Mouse (Mus musculus) stomach, embryonic 16.5 days (tissue): Measurements from ENCODE around the gene Spryd4. TPM values are rescaled to one million over a fixed set of nuclear protein-coding genes. Genes with fewer than 3 reads are reported as not detected.

Experiments used
- ATAC-seq: fragments of 200-750 bp; cut with Nextera tagmentation; 2 replicates; pipeline ENCODE4 v1.8.0; 2017; ENCODE audit warnings: moderate number of reproducible peaks, moderate TSS enrichment; ENCODE audit not compliant: insufficient read depth, low FRiP score
- H3K27ac ChIP-seq: fragments of 300-500 bp; sonication (generic); 2 replicates; pipeline ENCODE4 v1.5.1; 2014; ENCODE audit warnings: low read length
- H3K27me3 ChIP-seq: fragments of 300-500 bp; sonication (generic); 2 replicates; pipeline ENCODE4 v1.6.1; 2014; ENCODE audit warnings: low read length, control low read depth, mixed read lengths; ENCODE audit not compliant: control insufficient read depth, insufficient read depth
- H3K36me3 ChIP-seq: fragments of 300-500 bp; sonication (generic); 2 replicates; pipeline ENCODE4 v1.6.1; 2014; ENCODE audit warnings: low read length; ENCODE audit not compliant: control insufficient read depth, insufficient read depth
- H3K4me1 ChIP-seq: fragments of 300-500 bp; sonication (generic); 2 replicates; pipeline ENCODE4 v1.6.1; 2014; ENCODE audit warnings: low read length, control low read depth, mixed read lengths; ENCODE audit not compliant: control insufficient read depth, insufficient read depth
- H3K4me2 ChIP-seq: fragments of 300-500 bp; sonication (generic); 2 replicates; pipeline ENCODE4 v1.6.1; 2014; ENCODE audit warnings: low read depth, low read length, mixed read lengths
- H3K4me3 ChIP-seq: fragments of 300-500 bp; sonication (generic); replicated peaks from 2 replicates; pipeline ENCODE4 v1.5.1; 2014; ENCODE audit warnings: mild to moderate bottlenecking, low read length
- H3K9ac ChIP-seq: fragments of 300-500 bp; sonication (generic); 2 replicates; pipeline ENCODE4 v1.6.1; 2014; ENCODE audit warnings: low read length
- H3K9me3 ChIP-seq: fragments of 300-500 bp; sonication (generic); replicated peaks from 2 replicates; pipeline ENCODE4 v1.6.1; 2016; ENCODE audit warnings: low read length, control low read depth; ENCODE audit not compliant: control insufficient read depth
- WGBS: fragments of 180-500 bp; shearing (Covaris S2); extraction: QIAGEN DNeasy Blood & Tissue Kit; methylation state at CpG from one replicate; pipeline ENCODE4 v1.1.7; 2014; 5-methylcytosine and 5-hydroxymethylcytosine counted together
- polyA plus RNA-seq: library from polyadenylated mRNA; unstranded; fragments of >200 nt; fragmentation: Nextera tagmentation; extraction: Ambion mirVana; gene quantifications from 2 replicates; pipeline ENCODE4 v1.2.1, GENCODE M21; 2015

The Spryd4 gene
- polyA plus RNA-seq, 1 experiment from 2014 or later: 33.5 TPM

GRCm38 (mm10) chr10:128212871-128213323 lies 1.3 kb upstream of the Spryd4 start:
- peak overlapping the region; percentile 42 for H3K27ac ChIP-seq

GRCm38 (mm10) chr10:128212148-128212547 lies 541 bp upstream of the Spryd4 start:
- Histone ChIP-seq H3K27ac (no peak overlapping the region), H3K9me3 (no peaks in the 10 kb centered on the region), H3K27me3 (0 out of 2 replicates have a peak, but pooled peaks cover 4% of the 10 kb centered on the region), H3K4me3 (peak overlapping the region; percentile 74), H3K4me2 (peak overlapping the region; percentile 91), H3K9ac (peak overlapping the region; percentile 77), H3K4me1 (peaks cover 4% of the 10 kb centered on the region), H3K36me3 (no peaks in the 10 kb centered on the region)
- 47% methylated on average over 6 of the region's 6 CpGs for WGBS
- no peak for ATAC-seq

More at GRCm38 (mm10) chr10:128212871-128213323, 1.3 kb upstream of the Spryd4 start:
- Histone ChIP-seq H3K4me2 (peak overlapping the region; percentile 77), H3K4me1 (peaks cover 4% of the 10 kb centered on the region), H3K36me3 (no peaks in the 10 kb centered on the region), H3K9ac (peak overlapping the region; percentile 65), H3K4me3 (peak overlapping the region; percentile 43), H3K27me3 (0 out of 2 replicates have a peak, but pooled peaks cover 4% of the 10 kb centered on the region), H3K9me3 (no peaks in the 10 kb centered on the region)
- WGBS: 1% methylated on average over 18 of the region's 18 CpGs
- peak; percentile 46; the same call in 1 of the 2 replicates for ATAC-seq

GRCm38 (mm10) chr10:128210954-128211353 lies 653 bp downstream of the Spryd4 start:
- peaks cover 4% of the 10 kb centered on the region for H3K4me1 ChIP-seq
- no peak overlapping the region for H3K27ac ChIP-seq
- H3K27me3 ChIP-seq: 0 out of 2 replicates have a peak, but pooled peaks cover 4% of the 10 kb centered on the region
- peak overlapping the region; percentile 91 for H3K4me2 ChIP-seq
- peak overlapping the region; percentile 77 for H3K9ac ChIP-seq
- H3K9me3 ChIP-seq: no peaks in the 10 kb centered on the region
- peak overlapping the region; percentile 74 for H3K4me3 ChIP-seq
- ATAC-seq: no peak
- no peaks in the 10 kb centered on the region for H3K36me3 ChIP-seq
- 19% methylated on average over 14 of the region's 14 CpGs for WGBS

GRCm38 (mm10) chr10:128210131-128210530 lies 1.5 kb downstream of the Spryd4 start:
- no peak overlapping the region for H3K27ac ChIP-seq
- H3K4me3 ChIP-seq: no peak overlapping the region
- no peaks in the 10 kb centered on the region for H3K9me3 ChIP-seq
- H3K27me3 ChIP-seq: 0 out of 2 replicates have a peak, but pooled peaks cover 4% of the 10 kb centered on the region
- H3K36me3 ChIP-seq: no peaks in the 10 kb centered on the region
- no peak overlapping the region for H3K9ac ChIP-seq
- ATAC-seq: no peak
- no peak overlapping the region for H3K4me2 ChIP-seq
- WGBS: 91% methylated on average over 2 of the region's 2 CpGs
- peaks cover 4% of the 10 kb centered on the region for H3K4me1 ChIP-seq

GRCm38 (mm10) chr10:128209311-128210009 lies 2.1 kb downstream of the Spryd4 start:
- H3K9ac ChIP-seq: no peak overlapping the region
- no peaks in the 10 kb centered on the region for H3K9me3 ChIP-seq
- H3K27ac ChIP-seq: no peak overlapping the region
- no peak for ATAC-seq
- H3K27me3 ChIP-seq: 0 out of 2 replicates have a peak, but pooled peaks cover 4% of the 10 kb centered on the region
- H3K4me1 ChIP-seq: peaks cover 4% of the 10 kb centered on the region
- 91% methylated on average over 11 of the region's 11 CpGs for WGBS
- H3K36me3 ChIP-seq: no peaks in the 10 kb centered on the region
- H3K4me3 ChIP-seq: no peak overlapping the region
- H3K4me2 ChIP-seq: no peak overlapping the region

- Histone ChIP-seq H3K9ac (no peak overlapping the region), H3K9me3 (no peaks in the 10 kb centered on the region), H3K4me3 (no peak overlapping the region), H3K4me1 (peaks cover 4% of the 10 kb centered on the region), H3K36me3 (no peaks in the 10 kb centered on the region), H3K27ac (no peak overlapping the region), H3K27me3 (no peaks in the 10 kb centered on the region), H3K4me2 (no peak overlapping the region)
- no peak for ATAC-seq
- 90% methylated on average over 10 of the region's 10 CpGs for WGBS
Observed at GRCm38 (mm10) chr10:128208326-128208725, 3.3 kb downstream of the Spryd4 start.

GRCm38 (mm10) chr10:128204941-128205340 lies 6.7 kb downstream of the Spryd4 start:
- H3K4me2 ChIP-seq: no peak overlapping the region
- no peaks in the 10 kb centered on the region for H3K36me3 ChIP-seq
- 77% methylated on average over 15 of the region's 15 CpGs for WGBS
- no peak for ATAC-seq
- no peaks in the 10 kb centered on the region for H3K9me3 ChIP-seq
- H3K9ac ChIP-seq: no peak overlapping the region
- H3K4me1 ChIP-seq: no peaks in the 10 kb centered on the region
- H3K27ac ChIP-seq: no peak overlapping the region
- no peak overlapping the region for H3K4me3 ChIP-seq
- no peaks in the 10 kb centered on the region for H3K27me3 ChIP-seq

GRCm38 (mm10) chr10:128201856-128202255 lies 9.8 kb downstream of the Spryd4 start:
- Histone ChIP-seq H3K9me3 (no peaks in the 10 kb centered on the region), H3K27me3 (no peaks in the 10 kb centered on the region), H3K4me3 (no peak overlapping the region), H3K4me1 (no peaks in the 10 kb centered on the region), H3K9ac (no peak overlapping the region), H3K36me3 (no peaks in the 10 kb centered on the region), H3K27ac (no peak overlapping the region), H3K4me2 (no peak overlapping the region)
- WGBS: 60% methylated on average over 5 of the region's 6 CpGs
- ATAC-seq: peak; percentile 34; the same call in 1 of the 2 replicates
